Mouse (Mus musculus): ENCODE measurements around the gene Nfe2. TPM values are rescaled to one million over a fixed set of nuclear protein-coding genes. Genes with fewer than 3 reads are reported as not detected.

Nfe2 gene
- polyA plus RNA-seq, 1 experiment from 2014 or later = 89.1 TPM

- Histone ChIP-seq H3K4me3 (ENCODE audit: low read depth, low read length) (no peak overlapping the region), H3K4me2 (ENCODE audit: low read depth, low read length) (no peak overlapping the region), H3K36me3 (replicated peaks; ENCODE audit: insufficient read depth, low read length) (no peaks in the 10 kb centered on the region), H3K9me3 (ENCODE audit: low read length) (no peaks in the 10 kb centered on the region), H3K9ac (replicated peaks) (no peak overlapping the region), H3K27me3 (ENCODE audit: insufficient read depth, low read length) (no peaks in the 10 kb centered on the region), H3K4me1 (ENCODE audit: insufficient read depth) (peaks cover 3% of the 10 kb centered on the region), H3K27ac (ENCODE audit: low read depth) (no peak overlapping the region)
- ATAC-seq (no peak), DNase-seq (no peak)
- TF ChIP-seq CTCF (IDR thresholded peaks at IDR 0.05; ENCODE audit: low read depth) (no peak), EP300 (IDR thresholded peaks at IDR 0.05; ENCODE audit: low read depth) (no peak)
- WGBS (ENCODE audit: insufficient replicate concordance) = 58% methylated on average over 2 of the region's 2 CpGs
Measured at GRCm38 (mm10) chr15:103227572-103227971, 30.6 kb downstream of the Nfe2 start.

DNA sequence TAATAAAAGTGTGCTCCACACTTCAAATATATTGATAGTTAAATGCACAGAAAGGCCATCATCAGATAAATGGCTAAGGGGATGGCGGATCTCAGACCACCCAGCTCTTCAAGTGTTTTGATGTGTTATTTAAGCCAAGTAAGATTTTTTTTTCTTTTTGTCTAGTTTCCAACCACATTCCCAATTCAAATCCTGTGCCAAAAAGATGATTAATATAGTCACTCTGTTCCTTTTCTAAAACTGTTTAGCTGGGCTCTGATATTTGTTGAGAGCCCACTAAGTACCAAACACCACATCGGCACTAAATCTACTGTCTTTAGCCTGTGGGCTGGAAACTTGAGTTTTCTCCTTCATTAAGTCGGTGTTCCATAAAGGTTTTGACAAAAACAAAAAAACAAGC is 31.2 kb downstream of the Nfe2 start:
- no peaks in the 10 kb centered on the region for H3K27me3 ChIP-seq (ENCODE audit: insufficient read depth, low read length)
- WGBS (ENCODE audit: insufficient replicate concordance) = 90% methylated on average over 3 of the region's 3 CpGs

DNA sequence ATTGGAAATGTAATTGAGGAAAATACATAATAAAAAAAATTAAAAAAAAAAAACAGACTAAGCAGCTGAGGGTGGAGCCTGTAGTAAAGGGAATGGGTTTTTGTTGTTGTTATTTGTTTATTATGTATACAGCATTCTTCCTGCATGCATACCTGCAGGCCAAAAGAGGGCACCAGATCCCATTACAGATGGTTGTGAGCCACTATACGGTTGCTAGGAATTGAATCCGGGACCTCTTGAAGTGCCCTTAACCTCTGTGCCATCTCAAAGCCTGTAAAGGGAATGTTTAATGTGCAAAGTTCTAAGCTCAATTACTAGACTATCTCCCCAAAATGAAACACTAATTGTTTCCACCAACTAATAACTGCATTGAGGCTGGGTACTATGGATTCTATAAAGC is 34.0 kb downstream of the Nfe2 start:
- Histone ChIP-seq H3K9me3 (ENCODE audit: low read length) (no peaks in the 10 kb centered on the region), H3K4me3 (ENCODE audit: low read depth, low read length) (no peak overlapping the region), H3K9ac (replicated peaks) (no peak overlapping the region), H3K27me3 (ENCODE audit: insufficient read depth, low read length) (no peaks in the 10 kb centered on the region), H3K36me3 (replicated peaks; ENCODE audit: insufficient read depth, low read length) (peaks cover 2% of the 10 kb centered on the region; the same call in 1 of the 2 replicates), H3K4me1 (ENCODE audit: insufficient read depth) (peaks cover 7% of the 10 kb centered on the region; the same call in 1 of the 2 replicates), H3K4me2 (ENCODE audit: low read depth, low read length) (no peak overlapping the region), H3K27ac (ENCODE audit: low read depth) (no peak overlapping the region)
- no peak for TF ChIP-seq EP300 (IDR thresholded peaks at IDR 0.05; ENCODE audit: low read depth)
- peak; percentile 35 for TF ChIP-seq CTCF (IDR thresholded peaks at IDR 0.05; ENCODE audit: low read depth)
- ATAC-seq (no peak), DNase-seq (no peak)
- 79% methylated on average over 2 of the region's 2 CpGs for WGBS (ENCODE audit: insufficient replicate concordance)

More for the DNA sequence above, 31.2 kb downstream of the Nfe2 start:
- Histone ChIP-seq H3K4me2 (ENCODE audit: low read depth, low read length) (no peak overlapping the region), H3K27ac (ENCODE audit: low read depth) (no peak overlapping the region), H3K9ac (replicated peaks) (no peak overlapping the region), H3K9me3 (ENCODE audit: low read length) (no peaks in the 10 kb centered on the region), H3K4me1 (ENCODE audit: insufficient read depth) (peaks cover 3% of the 10 kb centered on the region), H3K4me3 (ENCODE audit: low read depth, low read length) (no peak overlapping the region), H3K36me3 (replicated peaks; ENCODE audit: insufficient read depth, low read length) (no peaks in the 10 kb centered on the region)
- ATAC-seq = no peak
- no peak for DNase-seq
- TF ChIP-seq CTCF (IDR thresholded peaks at IDR 0.05; ENCODE audit: low read depth) (no peak), EP300 (IDR thresholded peaks at IDR 0.05; ENCODE audit: low read depth) (no peak)

DNA sequence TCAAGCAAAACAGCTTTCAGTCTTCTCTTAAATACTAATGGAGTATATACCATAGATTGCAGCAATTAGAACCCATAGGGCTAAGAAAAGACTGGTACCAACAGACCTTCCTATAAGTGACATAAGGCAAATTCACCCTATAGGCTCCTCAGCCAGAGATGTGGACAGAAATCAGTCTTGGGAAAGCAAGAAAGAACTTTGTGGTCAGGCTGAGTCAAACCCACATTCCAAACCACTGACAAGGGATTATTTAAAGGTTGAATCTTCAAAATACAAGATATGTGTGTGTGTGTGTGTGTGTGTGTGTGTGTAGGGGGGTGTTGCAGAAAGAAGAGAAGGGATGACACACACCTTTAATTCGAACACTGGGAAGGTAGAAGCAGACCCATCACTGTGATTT is 36.8 kb downstream of the Nfe2 start:
- ATAC-seq (no peak), DNase-seq (no peak)
- Histone ChIP-seq H3K4me3 (ENCODE audit: low read depth, low read length) (no peak overlapping the region), H3K27ac (ENCODE audit: low read depth) (0 out of 2 replicates have a peak overlapping the region, but pooled peaks have one; percentile 2), H3K9ac (replicated peaks) (no peak overlapping the region), H3K4me1 (ENCODE audit: insufficient read depth) (peaks cover 10% of the 10 kb centered on the region), H3K9me3 (ENCODE audit: low read length) (no peaks in the 10 kb centered on the region), H3K27me3 (ENCODE audit: insufficient read depth, low read length) (no peaks in the 10 kb centered on the region), H3K4me2 (ENCODE audit: low read depth, low read length) (no peak overlapping the region), H3K36me3 (replicated peaks; ENCODE audit: insufficient read depth, low read length) (peaks cover 2% of the 10 kb centered on the region; the same call in 1 of the 2 replicates)
- WGBS (ENCODE audit: insufficient replicate concordance) = 60% methylated on average over 1 of the region's 1 CpGs
- TF ChIP-seq CTCF (IDR thresholded peaks at IDR 0.05; ENCODE audit: low read depth) (no peak), EP300 (IDR thresholded peaks at IDR 0.05; ENCODE audit: low read depth) (no peak)

DNA sequence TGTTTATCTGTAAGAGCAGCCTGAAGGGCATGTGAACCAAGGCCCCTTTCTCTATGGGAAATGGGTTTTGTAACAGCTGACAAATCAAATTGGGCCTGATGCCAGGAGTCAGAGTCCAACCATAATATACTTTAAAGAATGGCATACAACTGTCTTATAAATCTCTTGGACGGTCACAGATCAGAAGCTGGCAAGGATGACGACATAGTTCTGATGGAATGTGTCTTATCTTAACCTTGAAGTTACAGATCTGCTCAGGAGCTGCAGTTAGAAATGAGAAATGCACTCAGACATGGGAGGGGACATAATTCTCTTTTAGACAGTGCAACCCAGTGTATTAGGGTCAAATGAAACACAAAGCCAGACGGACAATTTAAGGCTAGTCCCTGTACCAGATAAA is 37.4 kb downstream of the Nfe2 start:
- peak; percentile 25 for DNase-seq
- Histone ChIP-seq H3K4me3 (ENCODE audit: low read depth, low read length) (no peak overlapping the region), H3K9me3 (ENCODE audit: low read length) (no peaks in the 10 kb centered on the region), H3K27ac (ENCODE audit: low read depth) (peak overlapping the region; percentile 73; the same call in 1 of the 2 replicates), H3K36me3 (replicated peaks; ENCODE audit: insufficient read depth, low read length) (peaks cover 2% of the 10 kb centered on the region; the same call in 1 of the 2 replicates), H3K27me3 (ENCODE audit: insufficient read depth, low read length) (no peaks in the 10 kb centered on the region), H3K4me2 (ENCODE audit: low read depth, low read length) (no peak overlapping the region), H3K9ac (replicated peaks) (no peak overlapping the region), H3K4me1 (ENCODE audit: insufficient read depth) (peaks cover 15% of the 10 kb centered on the region)
- 46% methylated on average over 3 of the region's 3 CpGs for WGBS (ENCODE audit: insufficient replicate concordance)
- ATAC-seq = no peak
- TF ChIP-seq CTCF (IDR thresholded peaks at IDR 0.05; ENCODE audit: low read depth) (no peak), EP300 (IDR thresholded peaks at IDR 0.05; ENCODE audit: low read depth) (no peak)

DNA sequence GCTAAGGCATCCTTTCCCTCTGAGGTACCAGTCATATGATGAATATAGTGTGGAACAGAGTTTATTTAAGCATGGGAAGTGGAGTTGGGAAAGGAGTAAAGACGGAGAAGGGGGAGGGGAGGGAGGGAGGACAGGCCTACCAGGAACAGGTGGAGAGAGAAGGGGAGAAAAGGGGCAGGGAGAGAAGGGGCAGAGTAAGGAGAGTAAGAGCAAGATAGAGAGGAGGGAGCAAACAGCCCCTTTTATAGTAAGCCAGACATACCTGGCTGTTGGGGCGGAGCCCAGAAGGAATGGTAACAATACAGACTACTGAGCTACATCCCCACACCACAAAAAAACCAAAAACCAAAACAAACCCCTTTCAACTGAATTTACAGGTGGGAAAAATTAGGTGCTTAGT is 42.2 kb downstream of the Nfe2 start:
- Histone ChIP-seq H3K36me3 (replicated peaks; ENCODE audit: insufficient read depth, low read length) (peaks cover 19% of the 10 kb centered on the region), H3K4me3 (ENCODE audit: low read depth, low read length) (no peak overlapping the region), H3K9me3 (ENCODE audit: low read length) (no peaks in the 10 kb centered on the region), H3K27me3 (ENCODE audit: insufficient read depth, low read length) (no peaks in the 10 kb centered on the region), H3K27ac (ENCODE audit: low read depth) (peak overlapping the region; percentile 77; the same call in 1 of the 2 replicates), H3K4me1 (ENCODE audit: insufficient read depth) (peaks cover 15% of the 10 kb centered on the region), H3K4me2 (ENCODE audit: low read depth, low read length) (peak overlapping the region; percentile 70), H3K9ac (replicated peaks) (peak overlapping the region; percentile 49; the same call in 1 of the 2 replicates)
- ATAC-seq (no peak), DNase-seq (no peak)
- TF ChIP-seq EP300 (IDR thresholded peaks at IDR 0.05; ENCODE audit: low read depth) = no peak
- TF ChIP-seq CTCF (IDR thresholded peaks at IDR 0.05; ENCODE audit: low read depth) = no peak
- WGBS (ENCODE audit: insufficient replicate concordance) = 64% methylated on average over 2 of the region's 2 CpGs

Data from liver, postnatal 0 days (tissue).